ENCODE assay signal across 10 mouse cellular contexts in the genomic region with DNA sequence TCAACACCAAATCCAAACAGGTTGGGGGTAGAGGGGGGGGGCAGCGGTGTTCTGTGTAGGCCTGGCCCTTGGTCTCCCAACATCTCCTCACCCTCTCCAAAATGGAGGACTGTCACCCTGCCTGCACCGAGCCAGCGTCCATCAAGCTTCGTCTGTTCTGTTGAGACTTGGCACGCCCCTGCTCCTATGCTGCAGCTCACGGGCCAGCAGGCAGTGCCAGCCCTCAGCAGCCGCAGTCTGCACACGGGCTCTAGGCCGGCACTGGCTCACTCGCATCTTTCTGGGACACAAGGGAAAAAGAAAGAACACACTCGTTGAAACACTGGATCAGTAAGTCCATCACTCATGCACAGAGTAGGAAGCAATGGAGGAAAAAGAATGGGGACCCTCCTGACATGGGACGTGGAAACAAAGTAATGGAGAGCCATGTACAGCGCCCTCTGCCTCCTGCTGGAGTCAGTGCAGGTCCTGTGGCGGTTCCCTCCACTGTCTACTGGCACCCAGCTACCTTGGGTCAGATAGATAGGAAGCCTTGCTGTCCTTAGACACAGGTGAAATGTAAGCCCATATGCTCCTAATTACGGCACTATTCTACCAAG.
DNase-seq lines count a peak whose midpoint lies in the region; ATAC-seq and TF ChIP-seq lines count a peak whose summit lies in the region.
"Had no signal": no experiment of that assay in that cellular context is flagged by ENCODE, and none has a peak within 500 bp of the region (broad histone marks: within the 10 kb centered on the region; RNA-seq: fewer than 3 reads in every experiment).

No protein-coding gene starts in this region.

- H3K79me2 ChIP-seq in MEL (ENCODE audit: control insufficient read depth, insufficient read depth, low read length, poor library complexity): no peaks in the 10 kb centered on the region

- H3K9me3 ChIP-seq in MEL (replicated peaks; ENCODE audit: insufficient read depth, low read length): no peaks in the 10 kb centered on the region
- H3K9me3 ChIP-seq in kidney, embryonic 15.5 days (replicated peaks): no peaks in the 10 kb centered on the region

- TF ChIP-seq RAD21 in MEL (IDR thresholded peaks at IDR 0.05; ENCODE audit: low read depth, low read length): peak; percentile 18

- peaks cover 0 to 5% of the 10 kb centered on the region in 2 experiments; a peak in 1 of 4 replicates for H3K4me1 ChIP-seq in MEL (ENCODE audit: control insufficient read depth in 1 of 2, insufficient read depth in 2 of 2, low read length in 2 of 2)
- H3K4me1 ChIP-seq in cortical plate, adult 2 months (ENCODE audit: control insufficient read depth, insufficient read depth, low read length): no peaks in the 10 kb centered on the region
- peaks cover 20% of the 10 kb centered on the region for H3K4me1 ChIP-seq in kidney, embryonic 15.5 days

- intact Hi-C loops in left cerebral cortex, adult 2 months (cut with DNase I): loop anchor here (5.0 kb wide), 1 partner anchor 173 kb away; no protein-coding TSS in a partner anchor
- intact Hi-C loops in left cerebral cortex, postnatal 14 days (cut with DNase I): no loop called here

- ATAC-seq in kidney, embryonic 15.5 days (replicated peaks; ENCODE audit: low FRiP score): no peak
- ATAC-seq: intestine, embryonic 16.5 days had no signal

- TF ChIP-seq CTCF in left cerebral cortex, adult 2 months (IDR thresholded peaks at IDR 0.05): peak; percentile 38
- peak; percentile 51 to 58 (median 54) for TF ChIP-seq CTCF in MEL (IDR thresholded peaks at IDR 0.05 in 2 of 3, conservative IDR thresholded peaks at IDR 0.05 in 1 of 3; ENCODE audit: control insufficient read depth in 1 of 3, insufficient read depth in 1 of 3, low read depth in 2 of 3, low read length in 3 of 3, poor library complexity in 1 of 3, severe bottlenecking in 1 of 3)
- TF ChIP-seq CTCF in cortical plate, adult 2 months (IDR thresholded peaks at IDR 0.05; ENCODE audit: extremely low read depth, insufficient read depth, low read length): peak; percentile 25; the same call in 1 of the 2 replicates

- no peak overlapping the region for H3K4me3 ChIP-seq in left cerebral cortex, adult 2 months
- no peak overlapping the region for H3K4me3 ChIP-seq in MEL (ENCODE audit: control insufficient read depth in 1 of 2, insufficient read depth in 1 of 2, low read depth in 2 of 2, low read length in 2 of 2)
- H3K4me3 ChIP-seq in cortical plate, adult 2 months (ENCODE audit: insufficient read depth, low read length): no peak overlapping the region
- H3K4me3 ChIP-seq in kidney, embryonic 15.5 days (replicated peaks): no peak overlapping the region

- no peak overlapping the region for H3K9ac ChIP-seq in MEL (ENCODE audit: control insufficient read depth, low read depth, low read length, poor library complexity, severe bottlenecking)
- H3K9ac ChIP-seq in kidney, embryonic 15.5 days: no peak overlapping the region

- no peak overlapping the region for H3K27ac ChIP-seq in left cerebral cortex, adult 2 months
- no peak overlapping the region for H3K27ac ChIP-seq in MEL (ENCODE audit: control insufficient read depth, low read depth, low read length)
- no peak overlapping the region for H3K27ac ChIP-seq in cortical plate, adult 2 months (ENCODE audit: insufficient read depth, low read length)
- H3K27ac ChIP-seq in kidney, embryonic 15.5 days: no peak overlapping the region
- H3K27ac ChIP-seq: macrophage had no signal

- TF ChIP-seq EP300 in MEL (IDR thresholded peaks at IDR 0.05; ENCODE audit: low read depth in 1 of 2, low read length in 2 of 2): no peak

- no peaks in the 10 kb centered on the region for H3K27me3 ChIP-seq in MEL (ENCODE audit: control insufficient read depth in 1 of 2, insufficient read depth in 2 of 2, low read length in 2 of 2)
- H3K27me3 ChIP-seq in kidney, embryonic 15.5 days: no peaks in the 10 kb centered on the region

- no peak overlapping the region for H3K4me2 ChIP-seq in kidney, embryonic 15.5 days

- WGBS in kidney, embryonic 15.5 days: 84% methylated on average over 15 of the region's 15 CpGs

- peaks cover 0 to 7% of the 10 kb centered on the region in 2 experiments; a peak in 1 of 4 replicates for H3K36me3 ChIP-seq in MEL (ENCODE audit: control insufficient read depth in 1 of 2, insufficient read depth in 2 of 2, low read length in 2 of 2)
- no peaks in the 10 kb centered on the region for H3K36me3 ChIP-seq in kidney, embryonic 15.5 days

- DNase-seq in left cerebral cortex, adult 2 months (ENCODE audit: extremely low spot score in 1 of 2, low spot score in 2 of 2): no peak
- DNase-seq in left cerebral cortex, postnatal 14 days (ENCODE audit: low spot score in 2 of 2): no peak
- peak; percentile 25 for DNase-seq in B cell, adult 2 months
- peak; percentile 10 for DNase-seq in MEL (ENCODE audit: low read depth, low spot score)
- DNase-seq in urinary bladder, postnatal 10 days (ENCODE audit: low spot score): no peak
- no peak for DNase-seq in heart, postnatal 4 days

- no peak for TF ChIP-seq POLR2A in MEL (IDR thresholded peaks at IDR 0.05; ENCODE audit: control insufficient read depth in 1 of 2, insufficient read depth in 1 of 2, low read depth in 1 of 2, low read length in 2 of 2, poor library complexity in 1 of 2)
- TF ChIP-seq POLR2A in cortical plate, adult 2 months (IDR thresholded peaks at IDR 0.05; ENCODE audit: extremely low read depth, insufficient read depth, low read length): no peak

TF ChIP-seq in MEL, 35 proteins besides CTCF, POLR2A, EP300 and RAD21:
- TF ChIP-seq ZC3H11A (IDR thresholded peaks at IDR 0.05; ENCODE audit: low read depth, low read length) (0 out of 2 replicates have a peak, but pooled peaks have one; percentile 12), SMC3 (IDR thresholded peaks at IDR 0.05; ENCODE audit: low read depth, low read length) (peak; percentile 47), TBP (IDR thresholded peaks at IDR 0.05; ENCODE audit: low read depth, low read length) (no peak), MYC (IDR thresholded peaks at IDR 0.05; ENCODE audit: low read depth, low read length) (no peak)

Comparison
In these comparisons a context has a peak if more than half of its experiments do, and no peak if none do; other contexts are left out.
1. DNase-seq: peak in B cell, adult 2 months (2 of 2) and MEL (single experiment); none in left cerebral cortex, adult 2 months (0 of 2), left cerebral cortex, postnatal 14 days (0 of 2), urinary bladder, postnatal 10 days (single experiment) and heart, postnatal 4 days (single experiment).
2. Peak in every context shown above with its lines, with median percentiles within 50 percentile points of each other: CTCF ChIP-seq.